Mouse (Mus musculus): Measurements from ENCODE around the gene Grid1. TPM values are rescaled to one million over a fixed set of nuclear protein-coding genes. Genes with fewer than 3 reads are reported as not detected.

Grid1 gene
- polyA plus RNA-seq, 1 experiment from 2014 or later: not detected

- in situ Hi-C loops (cut with MboI; ENCODE audit: low pct_unique_long_range_greater_than_20kb): no loop called here
- CTCF ChIA-PET: no interaction called here
- H3K27me3 ChIP-seq: peaks cover 7% of the 10 kb centered on the region
- POLR2A ChIA-PET: interaction anchor here (0.6 kb wide), 1 partner anchor 162 kb away, joined by 4 read pairs; no protein-coding TSS in a partner anchor
- TF ChIP-seq CTCF (IDR thresholded peaks at IDR 0.05): no peak
- DNase-seq (ENCODE audit: low read depth, low spot score): no peak
- ATAC-seq: no peak
These were observed 254.7 kb downstream of the Grid1 start for GRCm38 (mm10) chr14:35074636-35075035.

- no peaks in the 10 kb centered on the region for H3K27me3 ChIP-seq
- no peak for TF ChIP-seq CTCF (IDR thresholded peaks at IDR 0.05)
- ChIA-PET CTCF (no interaction called here), POLR2A (no interaction called here)
- no peak for DNase-seq (ENCODE audit: low read depth, low spot score)
- in situ Hi-C loops (cut with MboI; ENCODE audit: low pct_unique_long_range_greater_than_20kb): no loop called here
- no peak for ATAC-seq
These were observed 260.0 kb downstream of the Grid1 start for GRCm38 (mm10) chr14:35079954-35080353.

GRCm38 (mm10) chr14:35092646-35093045, 272.7 kb downstream of the Grid1 start:
- ChIA-PET CTCF (no interaction called here), POLR2A (no interaction called here)
- in situ Hi-C loops (cut with MboI; ENCODE audit: low pct_unique_long_range_greater_than_20kb): no loop called here
- ATAC-seq (no peak), DNase-seq (ENCODE audit: low read depth, low spot score) (no peak)
- H3K27me3 ChIP-seq: peaks cover 12% of the 10 kb centered on the region
- no peak for TF ChIP-seq CTCF (IDR thresholded peaks at IDR 0.05)

- no peak for ATAC-seq
- in situ Hi-C loops (cut with MboI; ENCODE audit: low pct_unique_long_range_greater_than_20kb): no loop called here
- TF ChIP-seq CTCF (IDR thresholded peaks at IDR 0.05): no peak
- CTCF ChIA-PET: interaction anchor here (1.2 kb wide), 1 partner anchor 14 kb away, joined by 3 read pairs; no protein-coding TSS in a partner anchor
- no peak for DNase-seq (ENCODE audit: low read depth, low spot score)
- peaks cover 15% of the 10 kb centered on the region for H3K27me3 ChIP-seq
- POLR2A ChIA-PET: no interaction called here
These were observed 273.8 kb downstream of the Grid1 start for GRCm38 (mm10) chr14:35093561-35094186.

- ATAC-seq: no peak
- ChIA-PET POLR2A (no interaction called here), CTCF (no interaction called here)
- in situ Hi-C loops (cut with MboI; ENCODE audit: low pct_unique_long_range_greater_than_20kb): no loop called here
- no peak for DNase-seq (ENCODE audit: low read depth, low spot score)
- no peak for TF ChIP-seq CTCF (IDR thresholded peaks at IDR 0.05)
- H3K27me3 ChIP-seq: peaks cover 15% of the 10 kb centered on the region
These were observed 275.7 kb downstream of the Grid1 start for GRCm38 (mm10) chr14:35095506-35096059.

GRCm38 (mm10) chr14:35096085-35096484, 276.2 kb downstream of the Grid1 start:
- no peak for ATAC-seq
- peaks cover 15% of the 10 kb centered on the region for H3K27me3 ChIP-seq
- in situ Hi-C loops (cut with MboI; ENCODE audit: low pct_unique_long_range_greater_than_20kb): no loop called here

GRCm38 (mm10) chr14:35097166-35097565, 277.3 kb downstream of the Grid1 start:
- in situ Hi-C loops (cut with MboI; ENCODE audit: low pct_unique_long_range_greater_than_20kb): no loop called here
- ATAC-seq (no peak), DNase-seq (ENCODE audit: low read depth, low spot score) (no peak)
- no peak for TF ChIP-seq CTCF (IDR thresholded peaks at IDR 0.05)
- H3K27me3 ChIP-seq: peaks cover 15% of the 10 kb centered on the region
- ChIA-PET POLR2A (no interaction called here), CTCF (no interaction called here)

More at GRCm38 (mm10) chr14:35096085-35096484, 276.2 kb downstream of the Grid1 start:
- ChIA-PET POLR2A (no interaction called here), CTCF (no interaction called here)
- no peak for TF ChIP-seq CTCF (IDR thresholded peaks at IDR 0.05)
- DNase-seq (ENCODE audit: low read depth, low spot score): no peak

- DNase-seq (ENCODE audit: low read depth, low spot score): no peak
- peaks cover 6% of the 10 kb centered on the region for H3K27me3 ChIP-seq
- ChIA-PET CTCF (no interaction called here), POLR2A (interaction anchor here (0.5 kb wide), 1 partner anchor 71 kb away, joined by 4 read pairs; no protein-coding TSS in a partner anchor)
- no peak for ATAC-seq
- in situ Hi-C loops (cut with MboI; ENCODE audit: low pct_unique_long_range_greater_than_20kb): no loop called here
- no peak for TF ChIP-seq CTCF (IDR thresholded peaks at IDR 0.05)
These were observed 283.8 kb downstream of the Grid1 start for GRCm38 (mm10) chr14:35103639-35104210.

GRCm38 (mm10) chr14:35107596-35107995, 287.7 kb downstream of the Grid1 start:
- ChIA-PET CTCF (interaction anchor here (0.9 kb wide), 1 partner anchor 13 kb away, joined by 3 read pairs; no protein-coding TSS in a partner anchor), POLR2A (no interaction called here)
- in situ Hi-C loops (cut with MboI; ENCODE audit: low pct_unique_long_range_greater_than_20kb): no loop called here
- peaks cover 13% of the 10 kb centered on the region for H3K27me3 ChIP-seq
- no peak for DNase-seq (ENCODE audit: low read depth, low spot score)
- no peak for TF ChIP-seq CTCF (IDR thresholded peaks at IDR 0.05)
- no peak for ATAC-seq

- ChIA-PET CTCF (interaction anchor here (1.0 to 1.2 kb wide), 2 partner anchors 9 to 275 kb away, joined by 3 to 4 read pairs; no protein-coding TSS in a partner anchor), POLR2A (no interaction called here)
- ATAC-seq (no peak), DNase-seq (ENCODE audit: low read depth, low spot score) (no peak)
- in situ Hi-C loops (cut with MboI; ENCODE audit: low pct_unique_long_range_greater_than_20kb): loop anchor here (10.0 kb wide), 1 partner anchor 296 kb away; no protein-coding TSS in a partner anchor
- H3K27me3 ChIP-seq: peaks cover 25% of the 10 kb centered on the region
- TF ChIP-seq CTCF (IDR thresholded peaks at IDR 0.05): peak; percentile 55
These were observed 291.0 kb downstream of the Grid1 start for GRCm38 (mm10) chr14:35110928-35111327.

Data from Patski (cell line).